Mouse (Mus musculus) forebrain, embryonic 11.5 days (tissue): ENCODE results near the gene Prodh2. TPM values are rescaled to one million over a fixed set of nuclear protein-coding genes. Genes with fewer than 3 reads are reported as not detected.

Experiments
- ATAC-seq: fragments of 200-750 bp; cut with Nextera tagmentation; replicated peaks from 2 replicates; pipeline ENCODE4 v1.8.0; 2017; ENCODE audit warnings: moderate TSS enrichment; ENCODE audit not compliant: low FRiP score
- DNase-seq: peaks from one replicate; pipeline ENCODE4 v3.0.0-alpha.2; 2017; ENCODE audit warnings: low spot score
- H3K27ac ChIP-seq: fragments of 300-500 bp; sonication (generic); 2 replicates; pipeline ENCODE4 v1.5.1; 2014; ENCODE audit warnings: low read depth, low read length
- H3K27me3 ChIP-seq: fragments of 300-500 bp; sonication (generic); 2 replicates; pipeline ENCODE4 v1.6.1; 2014; ENCODE audit warnings: mild to moderate bottlenecking, low read length, mixed read lengths; ENCODE audit not compliant: control insufficient read depth, insufficient read depth
- H3K36me3 ChIP-seq: fragments of 300-500 bp; sonication (generic); 2 replicates; pipeline ENCODE4 v1.6.1; 2014; ENCODE audit warnings: mild to moderate bottlenecking, low read length, moderate library complexity, mixed read lengths; ENCODE audit not compliant: control insufficient read depth, insufficient read depth
- H3K4me1 ChIP-seq: fragments of 300-500 bp; sonication (generic); replicated peaks from 2 replicates; pipeline ENCODE4 v1.6.1; 2014; ENCODE audit warnings: low read length, mixed read lengths; ENCODE audit not compliant: control insufficient read depth, insufficient read depth
- H3K4me2 ChIP-seq: fragments of 300-500 bp; sonication (generic); 2 replicates; pipeline ENCODE4 v1.6.1; 2014; ENCODE audit warnings: low read depth, mild to moderate bottlenecking, low read length, moderate library complexity, mixed read lengths; ENCODE audit not compliant: severe bottlenecking
- H3K4me3 ChIP-seq: fragments of 300-500 bp; sonication (generic); 2 replicates; pipeline ENCODE4 v1.5.1; 2014; ENCODE audit warnings: low read depth, low read length
- H3K9ac ChIP-seq: fragments of 300-500 bp; sonication (generic); 2 replicates; pipeline ENCODE4 v1.6.1; 2014; ENCODE audit warnings: low read length
- H3K9me3 ChIP-seq: fragments of 300-500 bp; sonication (generic); 2 replicates; pipeline ENCODE4 v1.6.1; 2016; ENCODE audit warnings: low read length, mixed read lengths; ENCODE audit not compliant: control insufficient read depth
- WGBS: fragments of 180-500 bp; shearing (Covaris S2); extraction: QIAGEN DNeasy Blood & Tissue Kit; methylation state at CpG from one replicate; pipeline ENCODE4 v1.1.7; 2014; 5-methylcytosine and 5-hydroxymethylcytosine counted together
- polyA plus RNA-seq: library from polyadenylated mRNA; unstranded; fragments of >200 nt; fragmentation: Nextera tagmentation; extraction: Ambion mirVana; gene quantifications from 2 replicates; pipeline ENCODE4 v1.2.1, GENCODE M21; 2014

Gene Prodh2
- polyA plus RNA-seq, 1 experiment from 2014 or later = not detected

DNA sequence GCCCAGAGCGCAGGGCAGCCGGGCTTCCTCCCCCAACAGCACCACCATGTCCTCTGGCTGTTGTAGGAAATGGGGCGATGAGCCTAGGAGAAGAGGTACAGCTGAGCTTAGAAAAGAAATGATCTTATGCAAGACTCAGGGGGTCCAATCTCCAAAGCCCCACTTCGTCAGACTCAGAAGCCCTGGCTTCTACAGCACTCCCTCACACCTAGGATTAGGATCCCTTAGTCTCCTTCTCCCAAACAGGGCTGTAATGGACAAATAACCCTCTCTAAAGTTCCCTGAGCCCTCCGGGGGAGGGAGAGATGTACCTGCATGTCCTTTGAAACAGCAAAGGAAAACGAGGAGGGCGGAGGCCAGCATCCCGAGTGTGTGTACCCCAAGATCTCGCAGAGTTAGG, 36.9 kb upstream of the Prodh2 start:
- peak overlapping the region; percentile 38 for H3K4me2 ChIP-seq
- no peaks in the 10 kb centered on the region for H3K36me3 ChIP-seq
- no peak for ATAC-seq
- WGBS = under 1% methylated on average over 9 of the region's 9 CpGs
- H3K27me3 ChIP-seq = peaks cover 84% of the 10 kb centered on the region
- H3K9me3 ChIP-seq = no peaks in the 10 kb centered on the region
- DNase-seq = no peak
- H3K4me3 ChIP-seq = peak overlapping the region; percentile 23
- peaks cover 14% of the 10 kb centered on the region for H3K4me1 ChIP-seq
- H3K27ac ChIP-seq = no peak overlapping the region
- peak overlapping the region; percentile 27; the same call in 1 of the 2 replicates for H3K9ac ChIP-seq

DNA sequence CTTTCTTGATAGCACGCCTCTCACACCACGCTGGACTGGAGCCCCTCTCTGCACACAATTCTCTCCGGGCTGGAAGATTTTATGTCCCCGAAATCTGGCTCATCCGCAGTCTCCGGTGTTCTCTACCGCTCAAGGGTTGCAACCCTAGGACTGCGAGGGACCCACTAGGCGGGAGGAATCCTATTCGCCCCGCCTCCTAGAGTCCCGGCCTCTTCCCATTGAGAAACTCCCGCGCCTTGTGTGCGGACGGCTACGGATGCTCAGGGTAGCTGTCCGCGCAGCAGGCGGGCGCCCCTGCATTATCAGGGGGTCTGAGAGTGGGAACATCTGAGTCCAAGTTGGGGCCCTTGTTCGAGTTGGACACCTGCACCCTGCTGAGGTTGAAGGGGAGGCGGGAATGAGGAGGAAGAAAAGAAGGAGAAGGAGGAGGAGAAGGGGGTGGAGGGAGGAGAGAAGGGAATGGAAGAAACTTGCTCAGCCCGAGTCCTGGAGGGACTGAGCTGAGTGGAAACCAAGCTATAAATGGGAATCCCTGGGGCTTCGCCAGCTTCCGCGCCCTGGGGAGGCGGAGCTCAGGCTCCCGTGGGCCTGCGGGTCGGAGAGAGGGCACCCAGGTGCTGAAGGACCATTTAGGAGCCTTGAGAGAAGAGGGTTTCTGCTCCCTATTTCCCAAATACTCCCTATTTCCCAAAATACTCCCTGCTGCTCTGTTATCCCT, 36.4 kb upstream of the Prodh2 start:
- Histone ChIP-seq H3K4me1 (peaks cover 14% of the 10 kb centered on the region), H3K36me3 (no peaks in the 10 kb centered on the region), H3K4me2 (peak overlapping the region; percentile 38), H3K9ac (peak overlapping the region; percentile 31; the same call in 1 of the 2 replicates), H3K27me3 (peaks cover 87% of the 10 kb centered on the region), H3K4me3 (peak overlapping the region; percentile 23), H3K9me3 (no peaks in the 10 kb centered on the region), H3K27ac (no peak overlapping the region)
- 0 out of 2 replicates have a peak, but pooled peaks have one; percentile 6 for ATAC-seq
- under 1% methylated on average over 31 of the region's 31 CpGs for WGBS
- DNase-seq = no peak

- Histone ChIP-seq H3K36me3 (no peaks in the 10 kb centered on the region), H3K9me3 (no peaks in the 10 kb centered on the region), H3K27me3 (peaks cover 85% of the 10 kb centered on the region), H3K4me3 (peak within 1 kb of the TSS; percentile 23), H3K27ac (no peak within 1 kb of the TSS), H3K4me2 (peak within 1 kb of the TSS; percentile 38), H3K4me1 (peaks cover 14% of the 10 kb centered on the region), H3K9ac (peak within 1 kb of the TSS; percentile 31; the same call in 1 of the 2 replicates)
- ATAC-seq (peak; percentile 69), DNase-seq (peak; percentile 74)
- WGBS = 2% methylated on average over 16 of the region's 16 CpGs
Measured at GRCm38 (mm10) chr7:30457629-30458330, 35.6 kb upstream of the Prodh2 start, which contains the start of the genes Kirrel2 and Nphs1. Gene Kirrel2 (minus strand): TSS chr7:30457690. Gene Nphs1 (plus strand): TSS chr7:30458315.

DNA sequence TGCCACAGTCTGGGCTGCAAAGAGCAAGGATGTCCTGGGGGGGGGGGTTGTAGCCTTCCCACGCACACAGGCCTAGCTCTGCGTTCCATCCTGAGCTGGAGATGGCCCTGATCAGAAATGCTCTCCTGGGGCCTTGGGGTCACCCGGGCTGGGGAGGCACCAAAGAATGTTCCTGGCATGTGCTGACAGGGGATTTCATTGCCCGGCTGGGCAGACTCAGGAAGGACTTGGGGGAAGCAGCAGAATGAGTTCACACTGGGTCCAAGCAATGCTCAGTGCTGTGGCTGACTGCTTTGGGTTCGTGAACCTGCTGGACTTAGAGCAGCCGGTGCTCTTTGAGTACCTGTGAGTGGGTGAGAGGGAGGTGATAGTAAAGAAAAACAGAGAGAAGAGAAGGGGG, 33.9 kb upstream of the Prodh2 start:
- H3K4me3 ChIP-seq = no peak overlapping the region
- H3K4me2 ChIP-seq = no peak overlapping the region
- DNase-seq = no peak
- no peak overlapping the region for H3K27ac ChIP-seq
- WGBS = 28% methylated on average over 6 of the region's 6 CpGs
- ATAC-seq = no peak
- peaks cover 78% of the 10 kb centered on the region for H3K27me3 ChIP-seq
- no peaks in the 10 kb centered on the region for H3K9me3 ChIP-seq
- H3K4me1 ChIP-seq = peaks cover 11% of the 10 kb centered on the region
- H3K9ac ChIP-seq = no peak overlapping the region
- H3K36me3 ChIP-seq = no peaks in the 10 kb centered on the region

GRCm38 (mm10) chr7:30463568-30463967, 29.9 kb upstream of the Prodh2 start:
- H3K4me1 ChIP-seq = no peaks in the 10 kb centered on the region
- H3K36me3 ChIP-seq = no peaks in the 10 kb centered on the region
- 17% methylated on average over 7 of the region's 7 CpGs for WGBS
- H3K4me2 ChIP-seq = no peak overlapping the region
- H3K9ac ChIP-seq = no peak overlapping the region
- no peak for ATAC-seq
- peaks cover 75% of the 10 kb centered on the region for H3K27me3 ChIP-seq
- H3K9me3 ChIP-seq = no peaks in the 10 kb centered on the region
- H3K27ac ChIP-seq = no peak overlapping the region
- no peak for DNase-seq
- no peak overlapping the region for H3K4me3 ChIP-seq

- no peak for DNase-seq
- Histone ChIP-seq H3K27me3 (peaks cover 72% of the 10 kb centered on the region), H3K4me2 (no peak overlapping the region), H3K27ac (no peak overlapping the region), H3K36me3 (no peaks in the 10 kb centered on the region), H3K4me1 (no peaks in the 10 kb centered on the region), H3K9ac (no peak overlapping the region), H3K4me3 (no peak overlapping the region), H3K9me3 (no peaks in the 10 kb centered on the region)
- 14% methylated on average over 4 of the region's 4 CpGs for WGBS
- ATAC-seq = no peak
Measured at GRCm38 (mm10) chr7:30463996-30464395, 29.4 kb upstream of the Prodh2 start.

DNA sequence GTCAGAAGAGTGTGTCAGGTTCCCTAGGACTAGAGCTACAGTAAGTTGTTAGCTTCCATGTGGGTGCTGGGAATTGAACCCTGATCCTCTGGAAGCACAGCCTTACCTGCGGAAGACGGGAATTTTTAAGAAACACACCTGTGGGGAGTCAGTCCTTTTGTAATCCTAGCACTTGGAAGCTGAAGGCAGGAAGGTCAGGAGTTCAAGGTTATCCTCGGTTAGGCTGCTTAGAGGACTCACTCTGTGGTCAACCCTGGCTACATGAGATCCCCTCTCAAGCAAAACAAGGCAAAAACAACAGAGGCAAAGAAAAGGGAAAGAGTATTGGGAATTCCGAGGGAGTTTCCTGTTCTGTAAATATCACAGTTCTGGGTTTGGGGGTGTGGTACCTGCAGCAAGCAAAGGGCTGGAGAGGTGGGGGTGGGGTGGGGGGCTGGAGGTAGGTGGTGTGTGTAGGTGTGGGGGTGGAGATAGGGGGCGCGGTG, 28.6 kb upstream of the Prodh2 start:
- no peak for ATAC-seq
- no peak overlapping the region for H3K4me2 ChIP-seq
- H3K27ac ChIP-seq = no peak overlapping the region
- DNase-seq = no peak
- H3K4me3 ChIP-seq = no peak overlapping the region
- peaks cover 65% of the 10 kb centered on the region for H3K27me3 ChIP-seq
- no peaks in the 10 kb centered on the region for H3K9me3 ChIP-seq
- 11% methylated on average over 6 of the region's 6 CpGs for WGBS
- no peak overlapping the region for H3K9ac ChIP-seq
- H3K36me3 ChIP-seq = no peaks in the 10 kb centered on the region
- H3K4me1 ChIP-seq = no peaks in the 10 kb centered on the region

- DNase-seq = peak; percentile 71
- Histone ChIP-seq H3K4me2 (no peak overlapping the region), H3K9me3 (no peaks in the 10 kb centered on the region), H3K4me3 (no peak overlapping the region), H3K27ac (no peak overlapping the region), H3K4me1 (peaks cover 2% of the 10 kb centered on the region; the same call in 1 of the 2 replicates), H3K36me3 (no peaks in the 10 kb centered on the region), H3K27me3 (peaks cover 6% of the 10 kb centered on the region), H3K9ac (no peak overlapping the region)
- ATAC-seq = no peak
- 46% methylated on average over 5 of the region's 5 CpGs for WGBS
Measured at GRCm38 (mm10) chr7:30472411-30472810, 21.0 kb upstream of the Prodh2 start.
